Mouse (Mus musculus) heart, embryonic 10.5 days (tissue): ENCODE measurements at regions not wholly inside any gene's neighbourhood (a gene's known extent, or its start where the extent isn't known, plus 50 kb on each side); places are given as distances from the start of the nearest gene placed in this dataset.

Experiments used
- DNase-seq: peaks from one replicate; pipeline ENCODE4 v3.0.0-alpha.2; 2017; ENCODE audit warnings: low spot score
- H3K27ac ChIP-seq: fragments of 300-500 bp; sonication (generic); 2 replicates; pipeline ENCODE4 v1.5.1; 2016; ENCODE audit warnings: mild to moderate bottlenecking
- H3K27me3 ChIP-seq: fragments of 300-500 bp; sonication (generic); 2 replicates; pipeline ENCODE4 v1.6.1; 2016; ENCODE audit warnings: mild to moderate bottlenecking; ENCODE audit not compliant: poor library complexity, insufficient read depth, severe bottlenecking
- H3K36me3 ChIP-seq: fragments of 300-500 bp; sonication (generic); 2 replicates; pipeline ENCODE4 v1.6.1; 2016; ENCODE audit warnings: mild to moderate bottlenecking, moderate library complexity
- H3K4me1 ChIP-seq: fragments of 300-500 bp; sonication (generic); 2 replicates; pipeline ENCODE4 v1.6.1; 2016; ENCODE audit warnings: mild to moderate bottlenecking
- H3K4me3 ChIP-seq: fragments of 300-500 bp; sonication (generic); 2 replicates; pipeline ENCODE4 v1.5.1; 2016; ENCODE audit warnings: mild to moderate bottlenecking, moderate library complexity
- H3K9me3 ChIP-seq: fragments of 300-500 bp; sonication (generic); 2 replicates; pipeline ENCODE4 v1.6.1; 2016; ENCODE audit warnings: mild to moderate bottlenecking, moderate library complexity
- WGBS: fragments of 180-500 bp; shearing (Covaris S2); methylation state at CpG from one replicate; pipeline ENCODE4 v1.1.7; 2016; 5-methylcytosine and 5-hydroxymethylcytosine counted together

GRCm38 (mm10) chr15:87074559-87074958 lies 469.5 kb upstream of the Fam19a5 start:
- H3K4me1 ChIP-seq: no peaks in the 10 kb centered on the region
- H3K9me3 ChIP-seq: no peaks in the 10 kb centered on the region
- no peak for DNase-seq
- H3K27me3 ChIP-seq: no peaks in the 10 kb centered on the region
- 76% methylated on average over 11 of the region's 11 CpGs for WGBS
- no peaks in the 10 kb centered on the region for H3K36me3 ChIP-seq
- no peak overlapping the region for H3K4me3 ChIP-seq
- H3K27ac ChIP-seq: no peak overlapping the region

DNA sequence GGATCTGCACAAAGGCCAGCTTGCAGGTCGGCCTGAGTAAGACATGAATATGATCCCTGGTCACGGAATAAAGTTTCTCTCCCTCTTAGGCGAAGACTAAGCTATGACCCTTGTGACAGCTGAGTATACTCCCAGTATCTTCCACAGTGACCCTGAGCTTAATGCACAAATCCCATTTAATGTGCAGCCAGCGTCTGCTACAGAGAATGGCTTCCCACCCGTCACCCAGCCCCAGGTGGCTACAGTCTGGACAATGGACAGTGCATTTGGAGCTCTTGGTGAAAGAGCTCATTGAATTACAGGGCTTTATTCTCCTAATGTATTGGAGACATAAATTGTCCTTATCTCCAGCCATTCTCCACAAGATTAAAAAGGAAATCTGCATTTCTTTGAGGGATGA lies 454.3 kb upstream of the Fam19a5 start:
- H3K4me1 ChIP-seq: no peaks in the 10 kb centered on the region
- no peaks in the 10 kb centered on the region for H3K27me3 ChIP-seq
- DNase-seq: no peak
- H3K9me3 ChIP-seq: no peaks in the 10 kb centered on the region
- H3K4me3 ChIP-seq: no peak overlapping the region
- H3K36me3 ChIP-seq: no peaks in the 10 kb centered on the region
- H3K27ac ChIP-seq: no peak overlapping the region
- 80% methylated on average over 5 of the region's 5 CpGs for WGBS

DNA sequence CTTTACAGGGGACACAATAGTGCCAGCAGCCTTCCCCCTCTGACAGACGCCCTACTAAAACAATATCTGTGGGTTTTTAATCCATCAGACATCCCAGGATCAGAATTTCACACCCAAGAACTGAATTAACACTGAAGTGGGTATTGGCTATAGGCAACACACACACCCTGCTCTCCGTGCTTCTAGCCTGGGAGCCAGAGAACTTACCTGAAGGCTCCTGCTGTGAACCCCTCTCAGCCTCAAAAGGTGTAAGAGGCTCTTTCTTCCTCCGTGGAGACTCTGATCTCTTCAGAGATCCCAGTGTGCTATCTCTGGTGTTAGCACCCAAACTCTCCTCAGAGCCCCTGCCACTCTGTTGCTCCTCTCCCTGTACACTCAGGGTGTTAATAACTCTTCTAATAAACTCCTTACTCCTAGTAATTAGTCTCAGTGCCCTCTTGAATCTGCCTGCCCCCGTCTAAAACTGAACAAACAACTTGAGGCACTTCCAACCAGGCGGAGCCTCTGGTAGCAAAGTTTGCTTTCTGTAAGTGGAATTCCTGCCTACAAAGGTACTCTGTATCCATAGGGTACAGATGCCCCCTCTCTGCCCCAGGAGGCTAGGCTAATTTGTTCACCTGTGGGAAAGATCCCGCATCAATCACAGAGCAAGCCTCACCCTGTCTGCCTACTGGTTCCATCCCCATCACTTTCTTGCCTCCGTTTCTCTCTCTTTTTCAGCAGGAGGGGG lies 452.9 kb upstream of the Fam19a5 start:
- H3K27me3 ChIP-seq: no peaks in the 10 kb centered on the region
- H3K9me3 ChIP-seq: no peaks in the 10 kb centered on the region
- no peaks in the 10 kb centered on the region for H3K4me1 ChIP-seq
- H3K4me3 ChIP-seq: no peak overlapping the region
- no peaks in the 10 kb centered on the region for H3K36me3 ChIP-seq
- no peak for DNase-seq
- no peak overlapping the region for H3K27ac ChIP-seq
- 50% methylated on average over 7 of the region's 7 CpGs for WGBS

DNA sequence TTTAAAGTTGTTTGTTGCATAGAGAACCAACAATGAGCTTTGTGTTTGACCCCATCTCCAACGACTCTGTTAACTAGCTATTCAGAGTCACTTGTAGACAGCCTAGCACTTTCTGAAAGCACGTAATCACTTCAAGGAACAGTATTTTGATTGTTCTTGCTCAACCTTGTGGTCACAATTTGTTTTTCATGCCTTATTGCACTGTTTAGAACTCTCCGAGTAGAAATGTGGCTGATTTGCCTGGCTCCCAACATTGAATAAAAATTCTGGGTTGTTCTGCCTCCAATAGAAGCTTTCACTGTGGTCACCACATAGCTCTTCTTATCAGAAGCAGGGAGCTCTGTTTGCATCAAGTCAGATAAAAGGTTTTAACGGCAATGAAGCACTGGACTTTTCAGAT lies 446.9 kb upstream of the Fam19a5 start:
- 68% methylated on average over 4 of the region's 4 CpGs for WGBS

DNA sequence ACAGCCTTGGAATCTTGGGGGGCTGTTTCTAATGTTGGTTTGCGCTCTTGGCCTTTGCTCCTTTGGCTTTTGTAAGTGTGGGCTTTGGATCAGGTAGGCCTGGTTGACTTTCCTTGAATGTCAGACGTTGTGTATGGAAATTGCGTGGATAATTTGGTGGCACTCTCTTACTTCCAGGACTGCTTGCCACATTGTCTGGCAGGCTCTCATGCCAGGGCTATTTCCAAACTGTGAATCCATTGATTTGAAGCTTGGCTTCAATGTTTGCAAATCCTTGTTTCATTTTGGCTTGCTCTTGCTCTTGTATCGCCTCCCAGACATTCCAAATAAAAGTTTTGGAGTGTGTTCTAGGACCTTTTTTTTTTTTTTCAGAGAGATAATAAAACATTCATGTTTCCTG lies 443.0 kb upstream of the Fam19a5 start:
- Histone ChIP-seq H3K27ac (no peak overlapping the region), H3K27me3 (no peaks in the 10 kb centered on the region), H3K4me3 (no peak overlapping the region), H3K4me1 (no peaks in the 10 kb centered on the region), H3K36me3 (no peaks in the 10 kb centered on the region), H3K9me3 (no peaks in the 10 kb centered on the region)
- 86% methylated on average over 4 of the region's 4 CpGs for WGBS
- no peak for DNase-seq

More for the DNA sequence above, 446.9 kb upstream of the Fam19a5 start:
- H3K27ac ChIP-seq: no peak overlapping the region
- H3K36me3 ChIP-seq: no peaks in the 10 kb centered on the region
- no peak for DNase-seq
- H3K27me3 ChIP-seq: no peaks in the 10 kb centered on the region
- no peaks in the 10 kb centered on the region for H3K4me1 ChIP-seq
- no peak overlapping the region for H3K4me3 ChIP-seq
- no peaks in the 10 kb centered on the region for H3K9me3 ChIP-seq

- Histone ChIP-seq H3K36me3 (no peaks in the 10 kb centered on the region), H3K4me1 (no peaks in the 10 kb centered on the region), H3K27me3 (no peaks in the 10 kb centered on the region), H3K9me3 (no peaks in the 10 kb centered on the region), H3K27ac (no peak overlapping the region), H3K4me3 (no peak overlapping the region)
- 81% methylated on average over 4 of the region's 4 CpGs for WGBS
- DNase-seq: no peak
Observed at GRCm38 (mm10) chr15:87102211-87102610, 441.9 kb upstream of the Fam19a5 start.

- H3K36me3 ChIP-seq: no peaks in the 10 kb centered on the region
- no peaks in the 10 kb centered on the region for H3K4me1 ChIP-seq
- H3K27ac ChIP-seq: no peak overlapping the region
- no peak overlapping the region for H3K4me3 ChIP-seq
- no peak for DNase-seq
- no peaks in the 10 kb centered on the region for H3K27me3 ChIP-seq
- H3K9me3 ChIP-seq: no peaks in the 10 kb centered on the region
- 83% methylated on average over 8 of the region's 8 CpGs for WGBS
Observed at GRCm38 (mm10) chr15:87105951-87106350, 438.1 kb upstream of the Fam19a5 start.

- Histone ChIP-seq H3K27ac (no peak overlapping the region), H3K4me3 (no peak overlapping the region), H3K27me3 (no peaks in the 10 kb centered on the region), H3K9me3 (no peaks in the 10 kb centered on the region), H3K4me1 (no peaks in the 10 kb centered on the region), H3K36me3 (no peaks in the 10 kb centered on the region)
- whole genome bisulfite sequencing: 60% methylated on average over 4 of the region's 4 CpGs
- DNase-seq: no peak
Observed at GRCm38 (mm10) chr15:87107701-87108100, 436.4 kb upstream of the Fam19a5 start.

DNA sequence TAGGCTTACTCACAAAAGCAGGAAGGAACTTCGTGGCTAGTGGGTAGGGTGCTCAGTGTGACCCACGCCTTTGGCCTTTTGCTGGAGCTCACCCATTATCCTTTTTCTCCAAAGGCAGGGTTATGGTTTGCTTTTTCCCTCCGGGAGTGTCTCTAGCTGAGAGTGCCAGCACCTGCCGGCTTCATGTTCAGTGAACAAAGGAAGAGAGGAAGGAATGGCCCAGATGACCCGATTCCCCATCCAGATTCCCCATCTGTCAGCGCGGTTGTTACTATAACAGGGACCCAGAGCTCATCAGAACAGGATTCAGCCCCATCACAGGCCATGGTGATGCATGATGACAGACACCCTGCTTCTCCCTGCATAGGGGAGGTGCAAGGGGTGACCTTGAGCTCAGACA lies 435.7 kb upstream of the Fam19a5 start:
- no peak overlapping the region for H3K27ac ChIP-seq
- no peak for DNase-seq
- H3K9me3 ChIP-seq: no peaks in the 10 kb centered on the region
- no peaks in the 10 kb centered on the region for H3K27me3 ChIP-seq
- 76% methylated on average over 7 of the region's 7 CpGs for WGBS
- H3K4me1 ChIP-seq: no peaks in the 10 kb centered on the region
- H3K4me3 ChIP-seq: no peak overlapping the region
- H3K36me3 ChIP-seq: no peaks in the 10 kb centered on the region

DNA sequence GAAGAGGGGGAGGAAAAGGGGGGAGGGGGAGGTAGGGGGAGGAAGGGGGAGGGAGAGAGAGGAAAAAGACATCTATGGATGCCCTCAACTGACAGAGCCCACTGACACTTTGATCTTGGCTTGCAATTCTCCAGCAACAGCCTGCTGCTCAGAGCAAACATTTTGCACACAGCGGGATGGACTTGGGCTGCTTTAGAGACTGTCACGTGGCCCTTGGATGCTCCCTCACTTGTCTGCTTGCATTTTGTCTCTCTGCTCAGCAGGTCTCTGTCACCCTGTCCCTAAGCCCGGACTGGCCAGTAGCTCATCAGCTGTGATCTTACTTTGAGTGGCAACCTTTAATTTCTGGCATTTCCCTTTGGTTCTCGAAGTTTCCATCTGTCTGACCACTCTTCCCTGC lies 421.4 kb upstream of the Fam19a5 start:
- no peaks in the 10 kb centered on the region for H3K4me1 ChIP-seq
- H3K27me3 ChIP-seq: no peaks in the 10 kb centered on the region
- H3K36me3 ChIP-seq: no peaks in the 10 kb centered on the region
- H3K27ac ChIP-seq: no peak overlapping the region
- no peak overlapping the region for H3K4me3 ChIP-seq
- no peak for DNase-seq
- no peaks in the 10 kb centered on the region for H3K9me3 ChIP-seq
- WGBS: 29% methylated on average over 4 of the region's 4 CpGs

DNA sequence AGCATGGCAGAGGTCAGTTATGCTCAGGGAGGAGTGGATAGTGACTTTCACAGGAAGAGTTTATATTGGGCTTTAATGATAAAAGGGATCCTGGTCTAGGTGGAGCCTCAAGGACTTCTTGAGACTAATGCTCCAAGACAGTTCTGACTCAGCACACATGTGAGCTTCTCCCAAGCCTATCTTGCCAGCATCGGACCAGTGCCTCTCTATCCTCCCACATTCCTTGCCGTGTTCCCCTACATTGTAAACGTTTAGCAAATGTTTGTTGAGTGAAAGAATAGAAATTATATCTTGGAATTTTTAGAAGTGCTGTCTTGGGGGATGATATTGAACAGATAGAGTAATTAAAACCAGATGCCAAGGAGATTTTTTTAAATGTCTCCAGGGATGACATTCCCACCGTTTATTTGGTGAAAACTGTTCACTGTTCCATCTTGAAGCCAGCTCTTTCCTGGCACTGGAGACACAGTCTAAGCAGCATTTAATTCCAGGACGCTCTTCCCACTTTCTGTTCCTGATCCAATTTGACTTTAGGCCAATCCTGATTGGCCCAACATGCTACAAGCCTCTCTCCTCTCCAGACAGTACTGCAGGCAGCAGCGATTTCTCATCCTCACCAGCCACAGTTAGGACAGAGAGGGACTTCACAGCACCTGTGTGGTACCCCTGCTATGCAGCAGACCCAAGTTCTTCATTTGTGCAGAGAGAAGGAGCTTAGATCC lies 418.5 kb upstream of the Fam19a5 start:
- no peaks in the 10 kb centered on the region for H3K36me3 ChIP-seq
- no peak overlapping the region for H3K4me3 ChIP-seq
- H3K9me3 ChIP-seq: no peaks in the 10 kb centered on the region
- WGBS: 69% methylated on average over 6 of the region's 6 CpGs
- DNase-seq: no peak
- no peaks in the 10 kb centered on the region for H3K27me3 ChIP-seq
- no peak overlapping the region for H3K27ac ChIP-seq
- H3K4me1 ChIP-seq: no peaks in the 10 kb centered on the region

- Histone ChIP-seq H3K4me3 (no peak overlapping the region), H3K9me3 (no peaks in the 10 kb centered on the region), H3K4me1 (no peaks in the 10 kb centered on the region), H3K36me3 (no peaks in the 10 kb centered on the region), H3K27ac (no peak overlapping the region), H3K27me3 (no peaks in the 10 kb centered on the region)
- no peak for DNase-seq
Observed at GRCm38 (mm10) chr15:87138870-87139269, 405.2 kb upstream of the Fam19a5 start.

DNA sequence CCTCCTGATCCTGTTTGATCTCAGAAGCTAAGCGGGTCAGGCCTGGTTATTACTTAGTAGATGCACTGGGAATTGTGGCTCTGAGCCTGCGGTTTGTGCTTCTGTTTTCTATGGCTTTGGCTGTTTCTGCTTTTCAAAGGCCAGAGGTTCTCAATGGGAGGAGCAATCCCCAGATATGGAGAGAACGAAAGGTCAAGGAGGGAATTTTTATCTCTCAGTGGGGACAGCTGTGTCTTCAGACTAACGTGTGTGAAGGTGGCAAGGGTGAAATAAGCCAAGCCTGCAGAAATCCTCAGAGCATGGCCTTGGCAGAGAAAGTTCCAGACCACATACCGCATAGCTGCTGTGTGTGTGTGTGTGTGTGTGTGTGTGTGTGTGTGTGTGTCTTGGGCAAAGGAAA lies 375.0 kb upstream of the Fam19a5 start:
- H3K27me3 ChIP-seq: no peaks in the 10 kb centered on the region
- no peak overlapping the region for H3K27ac ChIP-seq
- no peaks in the 10 kb centered on the region for H3K36me3 ChIP-seq
- no peaks in the 10 kb centered on the region for H3K4me1 ChIP-seq
- H3K9me3 ChIP-seq: no peaks in the 10 kb centered on the region
- no peak for DNase-seq
- WGBS: 65% methylated on average over 5 of the region's 5 CpGs
- H3K4me3 ChIP-seq: no peak overlapping the region

- 58% methylated on average over 4 of the region's 4 CpGs for WGBS
- no peaks in the 10 kb centered on the region for H3K4me1 ChIP-seq
- no peak overlapping the region for H3K4me3 ChIP-seq
- H3K36me3 ChIP-seq: no peaks in the 10 kb centered on the region
- no peaks in the 10 kb centered on the region for H3K27me3 ChIP-seq
- H3K27ac ChIP-seq: no peak overlapping the region
- no peak for DNase-seq
- no peaks in the 10 kb centered on the region for H3K9me3 ChIP-seq
Observed at GRCm38 (mm10) chr15:87170890-87171289, 373.2 kb upstream of the Fam19a5 start.
